Comparison of ENCODE assay signal across 39 mouse cellular contexts in genomic region chr7:43914821-43915220, GRCm38 (mm10). TPM values are rescaled to one million over a fixed set of nuclear protein-coding genes. Genes with fewer than 3 reads are reported as not detected.
DNase-seq lines count a peak whose midpoint lies in the region; ATAC-seq and TF ChIP-seq lines count a peak whose summit lies in the region.
"Had no signal": no experiment of that assay in that cellular context is flagged by ENCODE, and none has a peak within 500 bp of the region (broad histone marks: within the 10 kb centered on the region; RNA-seq: fewer than 3 reads in every experiment).

No protein-coding gene starts in this region.

- no peaks in the 10 kb centered on the region for H3K4me1 ChIP-seq in lung, adult 2 months (ENCODE audit: control insufficient read depth, insufficient read depth, low read length)
- H3K4me1 ChIP-seq in intestine, embryonic 16.5 days (ENCODE audit: control insufficient read depth, insufficient read depth, low read length) = no peaks in the 10 kb centered on the region
- H3K4me1 ChIP-seq: heart, embryonic 12.5 days; limb, embryonic 13.5 days; midbrain, embryonic 13.5 days had no signal

- intact Hi-C loops in heart, postnatal 25 days (cut with DNase I) = no loop called here

- WGBS in lung, adult 2 months = 35% methylated on average over 9 of the region's 9 CpGs
- WGBS in intestine, embryonic 16.5 days = 46% methylated on average over 9 of the region's 9 CpGs

- peak; percentile 20 for DNase-seq in kidney, postnatal 10 days
- no peak for DNase-seq in kidney, adult 8-10 months
- DNase-seq in lung, postnatal 36 days = peak; percentile 4
- DNase-seq in lung, adult 2 months = no peak
- no peak for DNase-seq in adrenal gland, postnatal 14 days
- no peak for DNase-seq in heart, postnatal 25 days (ENCODE audit: low spot score)
- DNase-seq: adrenal gland, postnatal 25 days; cerebellum, adult 11-12 months; cerebellum, postnatal 10 days; forebrain, postnatal 0 days; heart, adult 2 months; kidney, postnatal 25 days; right cerebral cortex, postnatal 14 days had no signal

- H3K4me2 ChIP-seq in intestine, embryonic 16.5 days (ENCODE audit: low read depth, low read length) = no peak overlapping the region
- H3K4me2 ChIP-seq: heart, embryonic 12.5 days; hindbrain, embryonic 14.5 days; limb, embryonic 13.5 days; liver, embryonic 11.5 days; midbrain, embryonic 13.5 days had no signal

- ATAC-seq in intestine, embryonic 16.5 days = peak; percentile 83
- ATAC-seq: forebrain, postnatal 0 days; midbrain, embryonic 13.5 days had no signal

- TF ChIP-seq CTCF in lung, adult 2 months (IDR thresholded peaks at IDR 0.05; ENCODE audit: insufficient read depth, low read length) = no peak

- no peaks in the 10 kb centered on the region for H3K9me3 ChIP-seq in intestine, embryonic 16.5 days (ENCODE audit: control insufficient read depth, low read length)
- H3K9me3 ChIP-seq: G1E; heart, embryonic 12.5 days; limb, embryonic 13.5 days; midbrain, embryonic 13.5 days had no signal

- H3K27ac ChIP-seq in intestine, embryonic 16.5 days (ENCODE audit: low read length) = no peak overlapping the region
- H3K27ac ChIP-seq: heart, adult 2 months; hindbrain, embryonic 14.5 days; layer of hippocampus, adult 2 months; limb, embryonic 13.5 days; macrophage; midbrain, embryonic 13.5 days had no signal

- TF ChIP-seq POLR2A in lung, adult 2 months (IDR thresholded peaks at IDR 0.05; ENCODE audit: borderline replicate concordance, extremely low read depth, low read depth, low read length) = no peak

- H3K4me3 ChIP-seq in lung, adult 2 months (replicated peaks; ENCODE audit: extremely low read depth, low read depth, low read length) = no peak overlapping the region
- no peak overlapping the region for H3K4me3 ChIP-seq in intestine, embryonic 16.5 days (ENCODE audit: low read length)
- H3K4me3 ChIP-seq: erythroblast, embryonic 14.5 days; heart, adult 2 months; heart, embryonic 12.5 days; layer of hippocampus, adult 2 months; limb, embryonic 13.5 days; midbrain, embryonic 13.5 days had no signal

- no peaks in the 10 kb centered on the region for H3K36me3 ChIP-seq in intestine, embryonic 16.5 days (ENCODE audit: control insufficient read depth, insufficient read depth, low read length)
- H3K36me3 ChIP-seq: G1E; heart, embryonic 12.5 days; limb, embryonic 13.5 days; midbrain, embryonic 13.5 days had no signal

- H3K9ac ChIP-seq in intestine, embryonic 16.5 days (ENCODE audit: low read depth, low read length) = no peak overlapping the region
- H3K9ac ChIP-seq: forebrain, postnatal 0 days; heart, embryonic 12.5 days; hindbrain, embryonic 14.5 days; limb, embryonic 13.5 days; midbrain, embryonic 13.5 days had no signal

- no peaks in the 10 kb centered on the region for H3K27me3 ChIP-seq in intestine, embryonic 16.5 days (replicated peaks; ENCODE audit: control insufficient read depth, insufficient read depth, low read length)
- H3K27me3 ChIP-seq: limb, embryonic 13.5 days; midbrain, embryonic 13.5 days had no signal

RNA-seq across cellular contexts. Expression of gene Klk15, which starts 18.7 kb away (rescaled TPM):
- polyA plus RNA-seq in lung, adult 2 months (2012; rRNA removed) = not detected in 2 replicates
- 0.17 TPM in 1 of 2 replicates, not detected in the other for polyA plus RNA-seq in intestine, embryonic 16.5 days (2015; fragmentation: Nextera tagmentation; extraction: Ambion mirVana)
- not detected in 2 replicates for total RNA-seq in adrenal gland, postnatal 14 days (2021)
- not detected for total RNA-seq in heart, postnatal 25 days (2021)
- total RNA-seq: adrenal gland, postnatal 25 days; common myeloid progenitor, adult 5-6 weeks; forebrain, postnatal 0 days; G1E; gastrocnemius, adult 8-10 months; gastrocnemius, postnatal 4 days; heart, adult 2 months; hematopoietic stem cell, adult 5-6 weeks; layer of hippocampus, adult 2 months; layer of hippocampus, postnatal 25 days; left cerebral cortex, adult 8-10 months; left cerebral cortex, postnatal 36 days; megakaryocyte-erythroid progenitor cell, adult 5-6 weeks had no signal
- polyA plus RNA-seq: embryonic facial prominence, embryonic 14.5 days; erythroblast, embryonic 14.5 days; forebrain, embryonic 11.5 days; forebrain, postnatal 0 days; G1E; heart, adult 2 months; heart, embryonic 12.5 days; heart, postnatal 0 days; hindbrain, embryonic 14.5 days; kidney, embryonic 14.5 days; limb, embryonic 13.5 days; liver, embryonic 11.5 days; liver, embryonic 16.5 days; macrophage; midbrain, embryonic 13.5 days; neural tube, embryonic 14.5 days; small intestine, adult 2 months; urinary bladder, adult 2 months had no signal

RNA-seq across cellular contexts. Expression of gene Klk4, which starts 33.9 kb away (rescaled TPM):
- polyA plus RNA-seq in lung, adult 2 months (2012; rRNA removed) = not detected in 2 replicates
- polyA plus RNA-seq in intestine, embryonic 16.5 days (2015; fragmentation: Nextera tagmentation; extraction: Ambion mirVana) = not detected in 2 replicates
- total RNA-seq in adrenal gland, postnatal 14 days (2021) = not detected in 2 replicates
- total RNA-seq in heart, postnatal 25 days (2021) = not detected
- total RNA-seq: adrenal gland, postnatal 25 days; common myeloid progenitor, adult 5-6 weeks; G1E; gastrocnemius, adult 8-10 months; heart, adult 2 months; hematopoietic stem cell, adult 5-6 weeks; layer of hippocampus, adult 2 months; layer of hippocampus, postnatal 25 days; left cerebral cortex, adult 8-10 months; left cerebral cortex, postnatal 36 days; megakaryocyte-erythroid progenitor cell, adult 5-6 weeks had no signal
- polyA plus RNA-seq: erythroblast, embryonic 14.5 days; forebrain, embryonic 11.5 days; G1E; heart, adult 2 months; heart, postnatal 0 days; liver, embryonic 16.5 days; macrophage; midbrain, embryonic 13.5 days; small intestine, adult 2 months; urinary bladder, adult 2 months had no signal

RNA-seq across cellular contexts. Expression of gene Klk1b8, which starts 35.6 kb away (rescaled TPM):
- polyA plus RNA-seq in lung, adult 2 months (2012; rRNA removed) = not detected in 2 replicates
- 0.97 and 1.2 TPM in 2 replicates for polyA plus RNA-seq in intestine, embryonic 16.5 days (2015; fragmentation: Nextera tagmentation; extraction: Ambion mirVana)
- total RNA-seq in adrenal gland, postnatal 14 days (2021) = not detected in 2 replicates
- not detected for total RNA-seq in heart, postnatal 25 days (2021)
- total RNA-seq: adrenal gland, postnatal 25 days; common myeloid progenitor, adult 5-6 weeks; forebrain, postnatal 0 days; G1E; gastrocnemius, adult 8-10 months; gastrocnemius, postnatal 4 days; heart, adult 2 months; hematopoietic stem cell, adult 5-6 weeks; layer of hippocampus, adult 2 months; layer of hippocampus, postnatal 25 days; left cerebral cortex, adult 8-10 months; left cerebral cortex, postnatal 36 days; megakaryocyte-erythroid progenitor cell, adult 5-6 weeks had no signal
- polyA plus RNA-seq: embryonic facial prominence, embryonic 14.5 days; erythroblast, embryonic 14.5 days; forebrain, embryonic 11.5 days; forebrain, postnatal 0 days; G1E; heart, adult 2 months; heart, embryonic 12.5 days; heart, postnatal 0 days; hindbrain, embryonic 14.5 days; kidney, embryonic 14.5 days; limb, embryonic 13.5 days; liver, embryonic 11.5 days; liver, embryonic 16.5 days; macrophage; midbrain, embryonic 13.5 days; neural tube, embryonic 14.5 days; small intestine, adult 2 months; urinary bladder, adult 2 months had no signal

RNA-seq across cellular contexts. Expression of gene Klk1b1, which starts 51.7 kb away (rescaled TPM):
- not detected in 2 replicates for polyA plus RNA-seq in lung, adult 2 months (2012; rRNA removed)
- polyA plus RNA-seq in intestine, embryonic 16.5 days (2015; fragmentation: Nextera tagmentation; extraction: Ambion mirVana) = not detected in 2 replicates
- total RNA-seq in adrenal gland, postnatal 14 days (2021) = not detected in 2 replicates
- not detected for total RNA-seq in heart, postnatal 25 days (2021)
- total RNA-seq: adrenal gland, postnatal 25 days; common myeloid progenitor, adult 5-6 weeks; forebrain, postnatal 0 days; G1E; gastrocnemius, adult 8-10 months; gastrocnemius, postnatal 4 days; heart, adult 2 months; hematopoietic stem cell, adult 5-6 weeks; layer of hippocampus, adult 2 months; layer of hippocampus, postnatal 25 days; left cerebral cortex, adult 8-10 months; left cerebral cortex, postnatal 36 days; megakaryocyte-erythroid progenitor cell, adult 5-6 weeks had no signal
- polyA plus RNA-seq: embryonic facial prominence, embryonic 14.5 days; erythroblast, embryonic 14.5 days; forebrain, embryonic 11.5 days; forebrain, postnatal 0 days; G1E; heart, adult 2 months; heart, embryonic 12.5 days; heart, postnatal 0 days; hindbrain, embryonic 14.5 days; kidney, embryonic 14.5 days; limb, embryonic 13.5 days; liver, embryonic 11.5 days; liver, embryonic 16.5 days; midbrain, embryonic 13.5 days; neural tube, embryonic 14.5 days; small intestine, adult 2 months; urinary bladder, adult 2 months had no signal

Comparison
In these comparisons a context has a peak if more than half of its experiments do, and no peak if none do; other contexts are left out.
1. DNase-seq: peak in kidney, postnatal 10 days (single experiment) and lung, postnatal 36 days (single experiment); none in kidney, adult 8-10 months (0 of 2), lung, adult 2 months (single experiment), adrenal gland, postnatal 14 days (single experiment) and heart, postnatal 25 days (single experiment).